Mouse (Mus musculus) heart, embryonic 12.5 days (tissue): ENCODE measurements around the gene Rbm6. TPM values are rescaled to one million over a fixed set of nuclear protein-coding genes. Genes with fewer than 3 reads are reported as not detected.

Experiments used
- ATAC-seq: fragments of 200-750 bp; cut with Nextera tagmentation; 2 replicates; pipeline ENCODE4 v1.8.0; 2017; ENCODE audit warnings: moderate TSS enrichment, moderate library complexity; ENCODE audit not compliant: insufficient number of reproducible peaks, low FRiP score
- H3K27ac ChIP-seq: fragments of 300-500 bp; sonication (generic); 2 replicates; pipeline ENCODE4 v1.5.1; 2016; ENCODE audit warnings: mild to moderate bottlenecking, moderate library complexity; ENCODE audit not compliant: poor library complexity, severe bottlenecking
- H3K27me3 ChIP-seq: fragments of 300-500 bp; sonication (generic); replicated peaks from 2 replicates; pipeline ENCODE4 v1.6.1; 2016; ENCODE audit warnings: mild to moderate bottlenecking, moderate library complexity
- H3K36me3 ChIP-seq: fragments of 300-500 bp; sonication (generic); 2 replicates; pipeline ENCODE4 v1.6.1; 2016; ENCODE audit warnings: mild to moderate bottlenecking, moderate library complexity
- H3K4me1 ChIP-seq: fragments of 300-500 bp; sonication (generic); replicated peaks from 2 replicates; pipeline ENCODE4 v1.6.1; 2016; ENCODE audit warnings: mild to moderate bottlenecking
- H3K4me2 ChIP-seq: fragments of 300-500 bp; sonication (generic); 2 replicates; pipeline ENCODE4 v1.6.1; 2016; ENCODE audit warnings: mild to moderate bottlenecking, moderate library complexity
- H3K4me3 ChIP-seq: fragments of 300-500 bp; sonication (generic); 2 replicates; pipeline ENCODE4 v1.5.1; 2016; ENCODE audit warnings: mild to moderate bottlenecking
- H3K9ac ChIP-seq: fragments of 300-500 bp; sonication (generic); 2 replicates; pipeline ENCODE4 v1.6.1; 2016; ENCODE audit warnings: mild to moderate bottlenecking, moderate library complexity
- H3K9me3 ChIP-seq: fragments of 300-500 bp; sonication (generic); replicated peaks from 2 replicates; pipeline ENCODE4 v1.6.1; 2016; ENCODE audit warnings: mild to moderate bottlenecking, moderate library complexity
- WGBS: fragments of 180-500 bp; shearing (Covaris S2); methylation state at CpG from one replicate; pipeline ENCODE4 v1.1.7; 2016; 5-methylcytosine and 5-hydroxymethylcytosine counted together
- polyA plus RNA-seq: library from polyadenylated mRNA; unstranded; fragments of >200 nt; fragmentation: Nextera tagmentation; extraction: Ambion mirVana; gene quantifications from 2 replicates; pipeline ENCODE4 v1.2.1, GENCODE M21; 2016

Rbm6 gene
- polyA plus RNA-seq, 1 experiment from 2014 or later, result 61.8 TPM

- no peaks in the 10 kb centered on the region for H3K4me1 ChIP-seq
- no peak overlapping the region for H3K4me3 ChIP-seq
- H3K36me3 ChIP-seq, result peaks cover 66% of the 10 kb centered on the region
- no peaks in the 10 kb centered on the region for H3K27me3 ChIP-seq
- H3K9me3 ChIP-seq, result no peaks in the 10 kb centered on the region
- H3K4me2 ChIP-seq, result no peak overlapping the region
- WGBS, result 28% methylated on average over 6 of the region's 6 CpGs
- no peak overlapping the region for H3K9ac ChIP-seq
- no peak overlapping the region for H3K27ac ChIP-seq
- ATAC-seq, result no peak
These were observed 81.3 kb downstream of the Rbm6 start for GRCm38 (mm10) chr9:107791714-107792113.

- no peak overlapping the region for H3K27ac ChIP-seq
- H3K4me3 ChIP-seq, result no peak overlapping the region
- peaks cover 79% of the 10 kb centered on the region for H3K36me3 ChIP-seq
- H3K9me3 ChIP-seq, result no peaks in the 10 kb centered on the region
- no peak for ATAC-seq
- 91% methylated on average over 11 of the region's 11 CpGs for whole genome bisulfite sequencing
- no peaks in the 10 kb centered on the region for H3K27me3 ChIP-seq
- H3K4me2 ChIP-seq, result no peak overlapping the region
- H3K4me1 ChIP-seq, result no peaks in the 10 kb centered on the region
- no peak overlapping the region for H3K9ac ChIP-seq
These were observed 90.4 kb downstream of the Rbm6 start for GRCm38 (mm10) chr9:107782536-107783203.

DNA sequence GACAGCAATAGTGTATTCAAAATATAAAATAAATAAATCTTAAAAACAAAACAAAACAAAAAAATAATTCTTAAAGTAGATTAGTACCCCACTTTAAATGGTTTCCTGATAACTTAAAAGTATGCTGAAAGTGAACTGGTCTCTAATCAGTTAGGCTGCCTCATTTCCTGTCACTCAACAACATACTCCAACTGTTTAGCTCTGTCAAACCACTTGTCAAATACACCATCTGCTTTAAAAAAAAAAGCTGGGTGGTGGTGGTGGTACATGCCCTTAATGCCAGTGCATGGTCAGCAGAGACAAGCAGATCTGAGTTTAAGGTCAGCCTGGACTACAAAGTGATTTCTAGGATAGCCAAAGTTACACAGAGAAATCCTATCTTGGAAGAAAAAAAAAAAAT, 96.2 kb downstream of the Rbm6 start:
- Histone ChIP-seq H3K27ac (no peak overlapping the region), H3K36me3 (peaks cover 71% of the 10 kb centered on the region), H3K4me2 (no peak overlapping the region), H3K27me3 (no peaks in the 10 kb centered on the region), H3K4me1 (no peaks in the 10 kb centered on the region), H3K9me3 (no peaks in the 10 kb centered on the region), H3K9ac (no peak overlapping the region), H3K4me3 (no peak overlapping the region)
- ATAC-seq, result no peak

DNA sequence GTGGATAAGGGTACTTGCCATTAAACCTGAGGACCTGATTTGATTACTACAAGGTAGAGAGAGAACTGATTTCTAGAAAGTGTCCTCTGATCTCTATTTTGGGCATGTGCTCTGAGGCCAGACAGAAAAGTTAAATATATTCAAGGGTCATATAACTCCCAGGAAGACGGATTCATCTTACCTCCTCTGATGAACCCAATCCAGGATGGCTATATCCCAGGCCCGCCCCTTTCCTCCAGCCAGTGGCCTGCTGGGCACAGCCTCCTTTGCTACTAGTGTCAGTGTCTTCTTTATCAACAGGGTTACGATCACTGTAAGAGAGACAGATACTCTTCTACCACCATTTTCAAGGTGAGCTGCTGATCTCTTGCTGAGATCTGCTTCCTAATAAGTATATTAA, 98.6 kb downstream of the Rbm6 start:
- H3K27ac ChIP-seq, result no peak overlapping the region
- no peaks in the 10 kb centered on the region for H3K9me3 ChIP-seq
- no peak overlapping the region for H3K9ac ChIP-seq
- H3K4me1 ChIP-seq, result peaks cover under 1% of the 10 kb centered on the region; the same call in 1 of the 2 replicates
- H3K4me3 ChIP-seq, result no peak overlapping the region
- WGBS, result 85% methylated on average over 3 of the region's 3 CpGs
- no peak for ATAC-seq
- H3K4me2 ChIP-seq, result no peak overlapping the region
- H3K27me3 ChIP-seq, result no peaks in the 10 kb centered on the region
- H3K36me3 ChIP-seq, result peaks cover 52% of the 10 kb centered on the region

- Histone ChIP-seq H3K36me3 (peaks cover 61% of the 10 kb centered on the region), H3K9me3 (no peaks in the 10 kb centered on the region), H3K27me3 (no peaks in the 10 kb centered on the region), H3K27ac (no peak overlapping the region), H3K4me2 (no peak overlapping the region), H3K4me1 (peaks cover 8% of the 10 kb centered on the region), H3K9ac (no peak overlapping the region), H3K4me3 (no peak overlapping the region)
- ATAC-seq, result no peak
- WGBS, result 51% methylated on average over 2 of the region's 2 CpGs
These were observed 101.3 kb downstream of the Rbm6 start for GRCm38 (mm10) chr9:107771782-107772181.

- Histone ChIP-seq H3K9ac (peak within 1 kb of the TSS; percentile 97), H3K4me1 (peaks cover 8% of the 10 kb centered on the region), H3K27ac (peak within 1 kb of the TSS; percentile 92), H3K27me3 (no peaks in the 10 kb centered on the region), H3K4me2 (peak within 1 kb of the TSS; percentile 72), H3K9me3 (no peaks in the 10 kb centered on the region), H3K4me3 (peak within 1 kb of the TSS; percentile 85), H3K36me3 (peaks cover 65% of the 10 kb centered on the region)
- peak; percentile 99 for ATAC-seq
- under 1% methylated on average over 60 of the region's 60 CpGs for WGBS
These were observed 102.4 kb downstream of the Rbm6 start, which contains the start of gene Rbm5 for GRCm38 (mm10) chr9:107770374-107771290. Gene Rbm5, minus strand, starts transcription at chr9:107770996.

GRCm38 (mm10) chr9:107770037-107770373, 103.0 kb downstream of the Rbm6 start:
- 0 out of 2 replicates have a peak, but pooled peaks have one; percentile 9 for ATAC-seq
- Histone ChIP-seq H3K27me3 (no peaks in the 10 kb centered on the region), H3K36me3 (peaks cover 65% of the 10 kb centered on the region), H3K9me3 (no peaks in the 10 kb centered on the region), H3K9ac (peak overlapping the region; percentile 97), H3K4me3 (peak overlapping the region; percentile 85), H3K27ac (peak overlapping the region; percentile 92), H3K4me1 (peaks cover 8% of the 10 kb centered on the region), H3K4me2 (peak overlapping the region; percentile 72)
- 1% methylated on average over 9 of the region's 9 CpGs for WGBS

- WGBS, result 37% methylated on average over 4 of the region's 4 CpGs
- ATAC-seq, result no peak
- Histone ChIP-seq H3K4me1 (peaks cover 8% of the 10 kb centered on the region), H3K9ac (peak overlapping the region; percentile 65), H3K4me2 (peak overlapping the region; percentile 79), H3K27me3 (no peaks in the 10 kb centered on the region), H3K27ac (no peak overlapping the region), H3K4me3 (peak overlapping the region; percentile 85), H3K9me3 (no peaks in the 10 kb centered on the region), H3K36me3 (peaks cover 65% of the 10 kb centered on the region)
These were observed 103.5 kb downstream of the Rbm6 start for GRCm38 (mm10) chr9:107769445-107770000.

DNA sequence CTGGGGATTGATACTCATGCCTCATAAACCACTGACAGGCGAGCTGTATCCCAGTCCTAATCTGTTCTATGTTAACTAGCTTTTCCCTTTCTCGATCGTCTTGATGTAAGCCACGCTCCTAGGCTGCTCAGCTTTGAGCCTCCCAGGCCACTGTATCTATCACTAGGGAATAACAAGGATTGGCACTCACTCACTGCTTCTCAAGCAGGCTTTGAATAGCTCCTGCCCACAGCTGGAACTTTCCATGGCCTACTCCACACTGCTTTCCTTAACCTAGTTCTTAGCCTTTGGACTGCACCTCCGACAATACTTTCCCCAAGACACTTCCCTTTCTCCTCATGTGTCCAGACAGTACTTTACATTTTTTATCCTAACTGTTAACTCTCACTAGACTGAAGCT, 104.2 kb downstream of the Rbm6 start:
- Histone ChIP-seq H3K27me3 (no peaks in the 10 kb centered on the region), H3K9me3 (no peaks in the 10 kb centered on the region), H3K27ac (no peak overlapping the region), H3K36me3 (peaks cover 65% of the 10 kb centered on the region), H3K4me3 (peak overlapping the region; percentile 85), H3K9ac (no peak overlapping the region), H3K4me1 (peaks cover 8% of the 10 kb centered on the region), H3K4me2 (peak overlapping the region; percentile 79)
- 80% methylated on average over 5 of the region's 5 CpGs for WGBS
- no peak for ATAC-seq

- Histone ChIP-seq H3K27me3 (no peaks in the 10 kb centered on the region), H3K4me2 (no peak overlapping the region), H3K27ac (no peak overlapping the region), H3K4me1 (no peaks in the 10 kb centered on the region), H3K36me3 (peaks cover 85% of the 10 kb centered on the region), H3K9ac (no peak overlapping the region), H3K9me3 (no peaks in the 10 kb centered on the region), H3K4me3 (no peak overlapping the region)
- ATAC-seq, result no peak
- WGBS, result 93% methylated on average over 6 of the region's 6 CpGs
These were observed 113.4 kb downstream of the Rbm6 start for GRCm38 (mm10) chr9:107759593-107759992.

GRCm38 (mm10) chr9:107750378-107750777, 122.7 kb downstream of the Rbm6 start:
- Histone ChIP-seq H3K4me2 (no peak overlapping the region), H3K9me3 (no peaks in the 10 kb centered on the region), H3K4me3 (no peak overlapping the region), H3K27ac (no peak overlapping the region), H3K9ac (no peak overlapping the region), H3K27me3 (no peaks in the 10 kb centered on the region), H3K4me1 (no peaks in the 10 kb centered on the region; the same call in 1 of the 2 replicates), H3K36me3 (peaks cover 92% of the 10 kb centered on the region)
- ATAC-seq, result no peak
- 88% methylated on average over 5 of the region's 5 CpGs for WGBS
